Mouse (Mus musculus): ENCODE data around the gene Hddc3.
"Not testable (repeated sequence)": the region's sequence is repeated elsewhere in the genome, so short reads cannot be mapped to it uniquely, and the experiment has no call there.

The Hddc3 gene

GRCm38 (mm10) chr7:80369967-80370431 is 27.1 kb downstream of the Hddc3 start:
- DNase-seq (ENCODE audit: low spot score in 2 of 2), result no peak

- peak; percentile 85 for DNase-seq (ENCODE audit: low spot score in 2 of 2)
Measured at GRCm38 (mm10) chr7:80370649-80371040, 27.7 kb downstream of the Hddc3 start.

GRCm38 (mm10) chr7:80371041-80371751 is 28.3 kb downstream of the Hddc3 start, which contains the start of gene Man2a2:
TSS of gene Man2a2 (minus strand) at chr7:80371375.
- DNase-seq (ENCODE audit: low spot score in 2 of 2), result peak; percentile 70 to 76

- no peak for DNase-seq (ENCODE audit: low spot score in 2 of 2)
Measured at GRCm38 (mm10) chr7:80372166-80372565, 29.3 kb downstream of the Hddc3 start.

- DNase-seq (ENCODE audit: low spot score in 2 of 2), result no peak
Measured at GRCm38 (mm10) chr7:80372667-80373066, 29.8 kb downstream of the Hddc3 start.

- DNase-seq (ENCODE audit: low spot score in 2 of 2), result no peak
Measured at GRCm38 (mm10) chr7:80373352-80373751, 30.4 kb downstream of the Hddc3 start.

- peak; percentile 60 to 61 for DNase-seq (ENCODE audit: low spot score in 2 of 2)
Measured at GRCm38 (mm10) chr7:80373850-80374249, 30.9 kb downstream of the Hddc3 start.

- DNase-seq (ENCODE audit: low spot score in 2 of 2), result no peak
Measured at GRCm38 (mm10) chr7:80374280-80374679, 31.4 kb downstream of the Hddc3 start.

GRCm38 (mm10) chr7:80374733-80375132 is 31.8 kb downstream of the Hddc3 start:
- no peak for DNase-seq (ENCODE audit: low spot score in 2 of 2)

- peak in 1 of 2 experiments; percentile 41 for DNase-seq (ENCODE audit: low spot score in 2 of 2)
Measured at GRCm38 (mm10) chr7:80375376-80376039, 32.6 kb downstream of the Hddc3 start.

GRCm38 (mm10) chr7:80376192-80376591 is 33.3 kb downstream of the Hddc3 start:
- no peak for DNase-seq (ENCODE audit: low spot score in 2 of 2)

- DNase-seq (ENCODE audit: low spot score in 2 of 2), result peak; percentile 43 to 53
Measured at GRCm38 (mm10) chr7:80377471-80377870, 34.6 kb downstream of the Hddc3 start.

- no peak for DNase-seq (ENCODE audit: low spot score in 2 of 2)
Measured at GRCm38 (mm10) chr7:80379531-80379930, 36.6 kb downstream of the Hddc3 start.

GRCm38 (mm10) chr7:80382919-80383318 is 40.0 kb downstream of the Hddc3 start:
- DNase-seq (ENCODE audit: low spot score in 2 of 2), result no peak

GRCm38 (mm10) chr7:80386235-80386930 is 43.5 kb downstream of the Hddc3 start:
- DNase-seq (ENCODE audit: low spot score in 2 of 2), result peak; percentile 86 to 89

GRCm38 (mm10) chr7:80387033-80387632 is 44.2 kb downstream of the Hddc3 start:
- DNase-seq (ENCODE audit: low spot score in 2 of 2), result peak; percentile 39 to 45

GRCm38 (mm10) chr7:80387633-80388543 is 45.0 kb downstream of the Hddc3 start, which contains the start of gene Fes:
TSS of gene Fes (minus strand) at chr7:80387946.
- peak; percentile 73 to 77 for DNase-seq (ENCODE audit: low spot score in 2 of 2)

- no peak for DNase-seq (ENCODE audit: low spot score in 2 of 2)
Measured at GRCm38 (mm10) chr7:80392119-80392518, 49.2 kb downstream of the Hddc3 start.

GRCm38 (mm10) chr7:80394600-80394999 is 51.7 kb downstream of the Hddc3 start:
- no peak for DNase-seq (ENCODE audit: low spot score in 2 of 2)

- not testable (repeated sequence) for DNase-seq (ENCODE audit: low spot score in 2 of 2)
Measured at GRCm38 (mm10) chr7:80396427-80396826, 53.5 kb downstream of the Hddc3 start.

- no peak for DNase-seq (ENCODE audit: low spot score in 2 of 2)
Measured at GRCm38 (mm10) chr7:80397986-80398385, 55.1 kb downstream of the Hddc3 start.

Data from spleen, postnatal 36 days (tissue).